Mouse (Mus musculus) lung, adult 2 months (tissue): ENCODE measurements at regions not wholly inside any gene's neighbourhood (a gene's known extent, or its start where the extent isn't known, plus 50 kb on each side); places are given as distances from the start of the nearest gene placed in this dataset.

Experiments used
- CTCF ChIP-seq: fragments of 200-500 bp; IDR thresholded peaks from 2 replicates; pipeline ENCODE4 v1.5.1; 2011; ENCODE audit warnings: mild to moderate bottlenecking, low read length, control low read depth; ENCODE audit not compliant: insufficient read depth
- POLR2A ChIP-seq: fragments of 200-500 bp; IDR thresholded peaks from 2 replicates; pipeline ENCODE4 v1.6.1; 2011; ENCODE audit warnings: low read depth, mild to moderate bottlenecking, control low read depth, low read length, borderline replicate concordance; ENCODE audit errors: extremely low read depth

DNA sequence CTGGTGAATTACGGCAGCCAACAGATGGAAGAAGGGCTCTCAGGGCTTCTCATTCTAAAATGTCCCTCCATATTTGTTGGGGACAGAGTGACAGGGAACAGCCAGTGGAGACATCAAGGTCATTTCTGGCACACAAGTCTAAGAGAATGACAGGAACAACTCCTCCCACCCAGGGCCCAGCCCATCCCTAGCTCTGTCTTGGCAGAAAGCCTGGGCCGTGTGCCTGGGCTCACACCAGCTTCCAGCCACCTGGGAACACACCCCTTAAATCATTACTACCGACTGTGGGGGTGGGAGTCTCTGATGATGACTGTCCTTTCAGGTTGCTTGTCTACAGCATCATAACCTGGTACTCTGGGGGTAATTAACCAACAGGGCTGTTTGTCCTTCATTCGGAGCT is 53.8 kb upstream of the Zmiz1 start:
- TF ChIP-seq POLR2A = no peak
- TF ChIP-seq CTCF = no peak
